Mouse (Mus musculus) adrenal gland, postnatal 25 days (tissue): ENCODE results near the gene Faah. TPM values are rescaled to one million over a fixed set of nuclear protein-coding genes. Genes with fewer than 3 reads are reported as not detected.

ENCODE experiments used
- DNase-seq: peaks from one replicate; pipeline ENCODE4 v3.0.0; 2021; ENCODE audit warnings: mixed read lengths
- total RNA-seq: library from RNA; stranded (reverse); gene quantifications from 2 replicates; pipeline ENCODE4 v1.2.3, GENCODE M21; 2021

The Faah gene
- total RNA-seq, 1 experiment from 2014 or later = 3.6 TPM

GRCm38 (mm10) chr4:115943669-115944314 is 73.9 kb downstream of the Faah start:
- DNase-seq = no peak

DNA sequence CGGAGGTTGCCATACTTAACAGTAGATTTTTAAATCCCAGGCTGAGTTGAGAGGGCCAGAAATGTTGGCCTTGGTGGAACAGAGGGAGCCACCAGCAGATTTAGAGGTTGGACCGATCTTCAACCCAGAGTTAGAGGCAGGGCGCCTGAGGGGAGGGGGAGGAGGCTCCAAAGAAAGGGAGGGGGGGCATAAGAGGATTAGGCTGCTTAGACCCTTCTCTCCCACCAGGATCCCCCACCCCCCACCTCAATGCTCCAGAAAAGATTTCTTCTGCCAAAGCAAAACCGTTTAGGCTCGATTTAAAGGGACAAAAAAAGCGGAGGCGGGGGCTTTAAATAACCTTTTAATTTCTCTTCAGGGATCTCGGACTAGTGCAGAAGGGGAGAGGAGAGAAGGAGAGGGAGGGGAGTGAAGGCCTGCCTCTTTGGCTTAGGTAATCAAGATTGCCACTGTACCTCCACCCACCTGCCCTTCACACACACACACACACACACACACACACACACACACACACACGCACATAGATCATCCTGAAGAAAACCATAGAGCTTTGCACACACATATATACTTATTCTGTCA is 76.4 kb downstream of the Faah start:
- no peak for DNase-seq

GRCm38 (mm10) chr4:115940681-115941080 is 77.0 kb downstream of the Faah start:
- no peak for DNase-seq

DNA sequence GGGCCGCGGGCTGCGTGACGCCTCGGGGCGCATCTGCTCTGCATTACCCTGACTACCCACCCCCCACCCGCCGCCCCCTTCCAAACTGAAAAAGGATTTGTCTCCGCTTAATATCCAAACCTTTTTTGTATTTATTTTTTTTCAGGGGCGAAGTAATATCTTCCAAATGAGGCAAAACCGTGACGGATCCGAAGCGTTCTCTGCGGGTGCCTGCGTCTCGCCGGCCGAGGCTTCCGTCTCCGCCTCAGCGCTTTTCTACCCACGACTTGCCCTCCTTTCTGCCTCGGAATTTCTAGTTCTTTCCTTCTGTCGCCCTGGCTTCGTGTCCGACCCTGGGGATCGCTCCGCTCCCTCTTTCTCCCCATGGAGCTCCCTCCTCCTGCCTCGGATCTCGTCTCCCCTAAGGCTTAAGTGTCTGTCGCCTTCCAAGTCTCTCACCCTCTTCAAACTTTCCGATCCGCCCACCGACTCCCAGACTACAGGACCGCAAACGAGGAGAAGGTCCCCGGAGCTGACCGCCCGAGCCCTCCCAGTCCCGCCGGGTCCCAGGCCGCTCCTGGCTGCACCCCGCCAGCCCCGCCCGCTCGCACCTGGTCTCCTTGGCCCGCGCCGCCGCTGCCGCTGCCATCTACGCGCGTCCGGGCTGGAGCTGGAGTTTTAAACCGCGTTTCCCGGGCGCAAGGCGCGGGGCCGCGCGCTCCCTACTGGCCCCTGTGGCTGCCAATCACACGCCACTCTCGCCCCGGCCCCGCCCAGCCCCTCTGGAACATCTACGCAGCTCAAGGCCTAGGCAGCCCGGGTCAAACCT is 78.2 kb downstream of the Faah start, which contains the start of gene Dmbx1:
Gene Dmbx1 (minus strand): TSS at position 632 of the 808 bp plus-strand sequence.
- DNase-seq = no peak

GRCm38 (mm10) chr4:115938276-115939160 is 79.2 kb downstream of the Faah start:
- no peak for DNase-seq

DNA sequence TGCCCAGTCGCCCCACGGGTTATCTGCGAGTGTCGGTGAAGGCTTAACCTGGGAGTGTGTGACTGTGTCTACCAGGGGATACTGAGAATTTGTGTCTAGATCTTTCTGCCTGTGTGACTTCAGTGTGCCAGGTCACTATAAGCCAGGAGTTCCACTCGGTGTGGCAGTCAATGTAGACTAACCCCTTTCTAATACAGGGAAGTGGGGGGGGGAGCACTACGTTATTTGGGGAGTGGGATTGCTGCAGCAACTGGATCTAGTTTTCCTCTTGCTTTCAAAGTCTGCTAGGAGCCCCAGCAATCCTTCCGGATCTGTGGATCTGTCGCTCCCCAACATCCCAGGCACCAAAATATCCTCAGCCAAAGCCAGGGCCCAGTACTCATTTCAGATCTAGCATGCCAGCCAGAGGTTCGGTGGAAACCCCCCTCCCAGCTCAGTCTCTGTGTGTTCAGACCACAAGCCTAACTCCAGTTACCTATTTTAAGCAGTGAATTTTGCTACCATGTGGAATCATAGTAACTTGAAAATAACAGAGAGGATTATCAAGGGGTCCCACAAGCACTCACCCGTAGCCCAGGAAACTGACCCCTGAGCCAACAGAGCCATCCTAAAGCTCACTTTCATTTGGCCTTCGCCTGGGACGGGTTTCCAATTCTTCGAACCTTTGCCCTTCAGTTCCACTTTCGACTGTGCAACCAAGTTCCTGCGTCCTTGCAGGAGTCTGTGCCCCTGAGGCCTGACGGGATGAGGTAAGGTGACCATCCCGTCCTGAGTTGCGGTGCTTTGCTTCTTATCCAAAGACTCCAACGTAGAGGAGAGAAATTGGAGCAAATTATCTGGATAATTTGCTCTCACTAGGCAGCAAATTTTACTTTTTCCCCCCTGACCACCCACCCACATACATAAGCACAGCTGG is 80.4 kb downstream of the Faah start:
- DNase-seq = no peak

DNA sequence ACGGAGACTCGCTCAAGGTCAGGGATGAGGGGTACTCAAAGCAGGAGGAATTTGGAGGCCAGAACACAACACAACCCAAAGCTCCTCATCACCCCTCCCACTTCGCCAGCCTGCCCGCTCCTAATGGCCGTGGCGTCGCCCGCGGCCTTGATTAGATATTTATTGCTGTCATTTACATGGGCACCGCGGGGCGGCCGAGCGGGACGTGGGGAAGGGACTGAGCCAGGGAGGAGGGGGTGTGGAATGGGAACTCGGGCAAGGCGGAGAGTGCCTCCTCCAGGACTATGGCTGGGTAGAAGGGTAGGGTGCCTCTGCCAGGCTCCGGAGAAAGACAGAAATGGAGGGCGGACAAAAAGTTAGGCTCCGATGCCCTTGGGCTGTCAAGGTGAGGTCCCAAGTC is 81.1 kb downstream of the Faah start:
- DNase-seq = no peak

- DNase-seq = no peak
These were observed 81.7 kb downstream of the Faah start for GRCm38 (mm10) chr4:115935835-115936581.

DNA sequence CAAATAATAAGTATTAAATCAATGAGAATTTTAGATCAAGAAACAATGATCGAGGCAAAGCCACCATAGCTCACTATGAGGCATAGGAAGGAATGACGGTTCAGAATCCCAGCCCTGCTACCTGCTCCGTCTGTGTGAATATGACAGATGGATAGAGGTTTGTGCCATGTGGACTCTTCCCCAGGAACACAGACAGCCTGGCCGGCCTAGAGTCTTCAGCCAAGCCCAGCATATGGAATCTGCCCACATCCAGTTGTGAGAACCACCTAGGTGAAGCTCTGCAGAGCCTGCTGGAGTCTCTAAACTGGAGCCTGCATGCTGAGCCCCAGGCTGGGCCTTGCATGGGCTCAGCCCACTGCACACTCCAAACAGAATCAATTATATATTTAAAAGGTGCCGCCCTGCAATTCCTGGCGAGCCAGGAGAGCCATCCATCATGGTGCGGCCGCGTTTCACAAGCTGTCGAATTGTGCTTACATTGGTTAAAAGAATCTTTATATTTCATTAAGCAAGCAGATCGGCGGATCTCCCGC is 86.1 kb downstream of the Faah start:
- DNase-seq = no peak

DNA sequence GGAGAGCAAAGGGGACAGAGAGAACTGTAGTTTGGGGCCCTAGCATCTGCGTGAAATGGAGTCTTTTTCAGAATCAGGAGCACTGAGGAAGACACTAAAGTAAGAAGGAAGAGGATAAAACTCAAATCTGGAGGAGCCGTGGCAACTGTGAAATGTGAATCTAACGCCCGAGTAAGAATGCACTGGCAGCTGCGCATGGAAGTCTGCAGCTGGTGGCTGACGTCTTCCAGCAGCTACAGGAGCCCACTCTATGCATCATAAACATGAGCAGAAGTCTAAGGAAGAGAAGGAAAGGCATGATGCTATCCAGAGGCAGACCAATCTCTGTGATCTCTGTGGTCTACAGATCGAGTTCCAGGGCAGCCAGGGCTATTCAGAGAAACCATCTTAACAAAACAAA is 90.1 kb downstream of the Faah start:
- DNase-seq = no peak

DNA sequence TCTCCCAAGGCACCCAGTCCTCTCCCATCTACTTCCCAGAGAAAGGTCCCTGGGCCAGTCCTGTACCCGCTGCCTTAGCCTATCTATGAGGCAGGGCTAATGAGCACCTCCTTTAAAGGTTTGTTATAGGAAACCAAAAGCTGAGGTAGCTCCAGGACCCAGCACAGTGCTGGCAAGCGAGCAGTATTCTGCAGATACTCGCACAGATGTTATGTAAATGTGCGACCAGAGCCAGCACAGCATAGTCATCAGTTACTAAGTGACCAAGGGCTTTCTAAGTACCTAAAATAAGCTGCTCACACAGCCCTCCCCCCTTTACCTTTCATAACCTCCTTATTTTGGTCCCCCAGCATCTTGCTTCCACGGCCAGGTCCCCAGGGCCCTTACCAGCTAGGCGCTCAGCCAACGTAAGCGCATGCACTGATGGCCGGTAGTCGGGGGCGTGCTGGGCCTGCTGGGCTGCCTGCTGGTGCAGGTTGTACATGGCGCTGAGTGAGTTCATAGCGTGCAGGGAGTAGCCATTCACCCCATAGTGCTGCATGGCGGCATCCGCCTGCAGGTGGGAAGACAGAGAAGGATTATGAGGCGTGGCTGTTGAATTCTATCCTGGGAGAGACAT is 94.4 kb downstream of the Faah start:
- DNase-seq = no peak

GRCm38 (mm10) chr4:115922688-115923087 is 95.0 kb downstream of the Faah start:
- DNase-seq = no peak

GRCm38 (mm10) chr4:115919911-115920310 is 97.8 kb downstream of the Faah start:
- no peak for DNase-seq

Other genes starting within 250 kb of the Faah start
- gene Tex38, start 236.9 kb downstream of the Faah start, total RNA-seq = 2.2 and 3.7 TPM in 2 replicates
- 42.4 and 59.4 TPM in 2 replicates for gene Atpaf1, start 233.1 kb downstream of the Faah start, total RNA-seq
- 12.0 and 18.9 TPM in 2 replicates for gene Mob3c, start 189.8 kb downstream of the Faah start, total RNA-seq
- 53.9 and 62.4 TPM in 2 replicates for gene Mknk1, start 178.7 kb downstream of the Faah start, total RNA-seq
- not detected in 2 replicates for gene Kncn, start 133.5 kb downstream of the Faah start, total RNA-seq
- gene 6430628N08Rik, start 127.3 kb downstream of the Faah start, total RNA-seq = not detected in 2 replicates
- not detected in 2 replicates for gene Dmbx1, start 78.0 kb downstream of the Faah start, total RNA-seq
- gene Nsun4, start 36.0 kb upstream of the Faah start, total RNA-seq = 29.0 and 29.3 TPM in 2 replicates
- 491 and 520 TPM in 2 replicates for gene Uqcrh, start 57.1 kb upstream of the Faah start, total RNA-seq
- 55.5 and 62.9 TPM in 2 replicates for gene Lrrc41, start 57.3 kb upstream of the Faah start, total RNA-seq
- 2.9 and 3.9 TPM in 2 replicates for gene Rad54l, start 105.8 kb upstream of the Faah start, total RNA-seq
- gene Pomgnt1, start 105.9 kb upstream of the Faah start, total RNA-seq = 64.0 and 65.8 TPM in 2 replicates
- gene Lurap1, start 133.4 kb upstream of the Faah start, total RNA-seq = 7.6 and 8.2 TPM in 2 replicates
- not detected in 2 replicates for gene Tspan1, start 149.7 kb upstream of the Faah start, total RNA-seq
- gene 1700042G07Rik, start 155.4 kb upstream of the Faah start, total RNA-seq = not detected in 2 replicates
- gene Gm49337, start 155.5 kb upstream of the Faah start, total RNA-seq = not detected in 2 replicates
- gene Pik3r3, start 203.7 kb upstream of the Faah start, total RNA-seq = 16.8 and 17.7 TPM in 2 replicates